Mouse (Mus musculus): Measurements from ENCODE around the gene Aspm. TPM values are rescaled to one million over a fixed set of nuclear protein-coding genes. Genes with fewer than 3 reads are reported as not detected.
"Not testable (repeated sequence)": the region's sequence is repeated elsewhere in the genome, so short reads cannot be mapped to it uniquely, and the experiment has no call there.

Aspm gene
- 17.6 and 18.5 TPM in 2 replicates for polyA plus RNA-seq (2015; fragmentation: Nextera tagmentation; extraction: Ambion mirVana)

DNA sequence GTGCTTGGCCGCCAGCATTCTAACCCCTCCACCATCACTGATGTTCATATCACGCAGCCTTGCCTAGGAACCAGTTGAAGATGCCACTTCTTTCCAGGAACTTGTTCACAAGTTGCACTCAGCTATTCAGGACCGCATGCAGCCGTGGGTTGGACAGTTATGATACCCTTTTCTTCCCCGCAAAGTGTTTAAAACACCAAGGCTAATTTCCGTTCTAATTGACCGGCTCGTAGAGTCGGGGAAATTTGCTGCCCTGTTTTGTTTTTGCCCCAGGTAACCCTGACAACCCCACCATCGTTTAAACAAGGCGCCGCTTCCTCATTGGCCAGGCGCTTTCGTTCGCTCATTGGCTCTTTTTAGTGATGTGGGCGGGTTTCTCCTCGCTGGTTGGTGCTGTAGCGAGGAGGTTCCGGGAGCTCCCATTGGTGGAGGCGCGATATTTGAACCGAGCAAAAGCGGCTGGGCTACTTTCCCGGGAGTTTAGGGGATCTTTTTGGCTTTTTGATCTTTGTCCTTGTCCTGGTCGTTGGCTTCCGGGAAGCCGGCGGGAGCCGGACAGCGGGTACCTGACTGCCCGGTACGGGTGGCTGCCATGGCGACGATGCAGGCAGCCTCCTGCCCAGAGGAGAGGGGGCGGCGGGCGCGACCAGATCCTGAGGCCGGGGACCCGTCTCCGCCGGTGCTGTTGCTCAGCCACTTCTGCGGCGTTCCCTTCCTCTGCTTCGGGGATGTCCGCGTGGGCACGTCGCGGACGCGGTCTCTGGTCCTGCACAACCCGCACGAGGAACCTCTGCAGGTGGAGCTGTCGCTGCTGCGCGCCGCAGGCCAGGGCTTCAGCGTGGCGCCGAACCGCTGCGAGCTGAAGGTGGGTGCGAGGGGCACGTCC, at the start of gene Aspm:
TSS of gene Aspm (plus strand) at position 433 of the 886 bp plus-strand sequence.
- H3K9me3 ChIP-seq: no peaks in the 10 kb centered on the region
- peak within 1 kb of the TSS; percentile 94 for H3K4me2 ChIP-seq
- H3K4me3 ChIP-seq: peak within 1 kb of the TSS; percentile 87
- H3K27ac ChIP-seq: peak within 1 kb of the TSS; percentile 23
- H3K27me3 ChIP-seq: no peaks in the 10 kb centered on the region
- peak within 1 kb of the TSS; percentile 80 for H3K9ac ChIP-seq
- peak; percentile 97 for ATAC-seq (ENCODE audit: insufficient number of reproducible peaks, insufficient read depth, low FRiP score, low TSS enrichment, low read depth)
- peaks cover 11% of the 10 kb centered on the region; the same call in 1 of the 2 replicates for H3K36me3 ChIP-seq
- under 1% methylated on average over 65 of the region's 65 CpGs for WGBS
- peaks cover 17% of the 10 kb centered on the region for H3K4me1 ChIP-seq

GRCm38 (mm10) chr1:139405766-139406165, 48.8 kb upstream of the Aspm start:
- ATAC-seq (ENCODE audit: insufficient number of reproducible peaks, insufficient read depth, low FRiP score, low TSS enrichment, low read depth): no peak
- Histone ChIP-seq H3K27me3 (no peaks in the 10 kb centered on the region), H3K4me2 (no peak overlapping the region), H3K36me3 (no peaks in the 10 kb centered on the region), H3K9ac (no peak overlapping the region), H3K4me1 (no peaks in the 10 kb centered on the region), H3K9me3 (no peaks in the 10 kb centered on the region), H3K4me3 (no peak overlapping the region), H3K27ac (no peak overlapping the region)

DNA sequence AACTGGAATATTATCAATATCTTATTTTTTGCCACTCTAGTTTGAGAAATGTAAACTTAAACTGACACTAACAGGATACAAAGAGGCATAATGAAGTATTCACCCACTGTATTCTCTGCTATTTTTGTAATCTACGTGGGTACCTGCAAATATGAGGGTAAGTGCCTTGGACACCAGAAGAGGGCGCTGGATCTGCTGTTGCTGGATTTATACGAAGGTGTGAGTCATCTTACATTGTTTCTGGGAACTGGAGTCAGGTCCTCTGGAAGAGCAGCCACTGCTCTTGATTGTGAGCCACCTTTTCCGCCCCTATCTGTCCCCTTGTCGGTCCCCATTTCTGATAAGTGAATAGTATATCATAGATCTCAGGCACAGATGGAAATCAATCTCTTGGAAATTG, 46.9 kb upstream of the Aspm start:
- no peaks in the 10 kb centered on the region for H3K4me1 ChIP-seq
- H3K27me3 ChIP-seq: no peaks in the 10 kb centered on the region
- ATAC-seq (ENCODE audit: insufficient number of reproducible peaks, insufficient read depth, low FRiP score, low TSS enrichment, low read depth): no peak
- H3K36me3 ChIP-seq: no peaks in the 10 kb centered on the region
- WGBS: 59% methylated on average over 5 of the region's 5 CpGs
- H3K9me3 ChIP-seq: no peaks in the 10 kb centered on the region
- H3K27ac ChIP-seq: no peak overlapping the region
- no peak overlapping the region for H3K9ac ChIP-seq
- no peak overlapping the region for H3K4me3 ChIP-seq
- H3K4me2 ChIP-seq: no peak overlapping the region

- not testable (repeated sequence) for H3K4me3 ChIP-seq; H3K9me3 ChIP-seq; H3K4me2 ChIP-seq; H3K9ac ChIP-seq; H3K36me3 ChIP-seq; H3K27ac ChIP-seq; ATAC-seq (ENCODE audit: insufficient number of reproducible peaks, insufficient read depth, low FRiP score, low TSS enrichment, low read depth); H3K27me3 ChIP-seq; H3K4me1 ChIP-seq
- 78% methylated on average over 2 of the region's 2 CpGs for WGBS
Measured at GRCm38 (mm10) chr1:139412365-139412764, 42.2 kb upstream of the Aspm start.

DNA sequence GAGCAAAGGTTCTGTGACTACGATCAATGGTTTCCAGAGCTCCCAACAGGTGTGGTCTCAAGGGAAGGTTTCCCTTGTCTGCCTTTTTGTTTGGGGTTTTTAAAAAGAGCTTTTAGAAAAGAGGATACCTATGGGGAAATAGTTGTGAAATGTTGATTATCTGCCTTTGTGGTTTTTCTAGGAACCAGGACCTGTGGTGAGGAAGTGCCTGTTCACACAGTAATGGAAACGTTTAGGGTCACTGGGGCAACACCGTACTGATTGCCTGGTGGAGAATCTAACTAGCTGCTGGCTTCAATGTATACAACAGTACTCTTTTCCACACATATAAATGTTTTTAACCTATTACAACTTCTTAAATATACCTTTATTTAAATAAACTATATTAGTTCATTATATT, 41.1 kb upstream of the Aspm start:
- H3K36me3 ChIP-seq: no peaks in the 10 kb centered on the region
- no peak overlapping the region for H3K27ac ChIP-seq
- H3K9ac ChIP-seq: no peak overlapping the region
- H3K9me3 ChIP-seq: no peaks in the 10 kb centered on the region
- 80% methylated on average over 3 of the region's 3 CpGs for WGBS
- H3K27me3 ChIP-seq: no peaks in the 10 kb centered on the region
- no peak for ATAC-seq (ENCODE audit: insufficient number of reproducible peaks, insufficient read depth, low FRiP score, low TSS enrichment, low read depth)
- no peak overlapping the region for H3K4me3 ChIP-seq
- no peaks in the 10 kb centered on the region for H3K4me1 ChIP-seq
- H3K4me2 ChIP-seq: no peak overlapping the region

DNA sequence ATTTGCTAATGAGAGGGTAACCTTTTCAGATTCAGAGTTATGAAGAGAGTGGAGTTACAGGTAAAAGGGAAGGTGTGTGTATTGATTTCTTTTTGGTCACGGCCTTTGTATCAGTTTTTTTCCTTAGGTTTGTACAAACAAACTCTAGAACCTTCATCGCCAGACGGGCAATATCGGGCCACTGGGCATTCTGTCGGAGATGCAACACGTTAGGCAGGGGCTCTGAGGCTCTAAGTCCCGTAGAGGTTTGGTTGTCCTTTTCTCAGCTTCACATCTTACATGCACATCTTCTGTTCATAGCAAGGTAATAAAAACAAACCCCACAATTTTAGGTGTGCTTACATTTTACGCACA, 33.1 kb upstream of the Aspm start:
- no peaks in the 10 kb centered on the region for H3K36me3 ChIP-seq
- no peaks in the 10 kb centered on the region for H3K27me3 ChIP-seq
- ATAC-seq (ENCODE audit: insufficient number of reproducible peaks, insufficient read depth, low FRiP score, low TSS enrichment, low read depth): no peak
- peak overlapping the region; percentile 90; the same call in 1 of the 2 replicates for H3K27ac ChIP-seq
- 6% methylated on average over 8 of the region's 8 CpGs for WGBS
- no peaks in the 10 kb centered on the region for H3K9me3 ChIP-seq
- peak overlapping the region; percentile 71 for H3K4me2 ChIP-seq
- peak overlapping the region; percentile 86 for H3K4me3 ChIP-seq
- peak overlapping the region; percentile 95 for H3K9ac ChIP-seq
- peaks cover 27% of the 10 kb centered on the region for H3K4me1 ChIP-seq

GRCm38 (mm10) chr1:139421875-139422791, 32.4 kb upstream of the Aspm start, which contains the start of gene Zbtb41:
Gene Zbtb41 (plus strand): TSS chr1:139422288.
- Histone ChIP-seq H3K9ac (peak within 1 kb of the TSS; percentile 95), H3K36me3 (peaks cover 3% of the 10 kb centered on the region), H3K4me3 (peak within 1 kb of the TSS; percentile 86), H3K27ac (peak within 1 kb of the TSS; percentile 90), H3K27me3 (no peaks in the 10 kb centered on the region), H3K4me2 (peak within 1 kb of the TSS; percentile 71), H3K9me3 (no peaks in the 10 kb centered on the region), H3K4me1 (peaks cover 30% of the 10 kb centered on the region)
- under 1% methylated on average over 83 of the region's 88 CpGs for WGBS
- ATAC-seq (ENCODE audit: insufficient number of reproducible peaks, insufficient read depth, low FRiP score, low TSS enrichment, low read depth): peak; percentile 95

DNA sequence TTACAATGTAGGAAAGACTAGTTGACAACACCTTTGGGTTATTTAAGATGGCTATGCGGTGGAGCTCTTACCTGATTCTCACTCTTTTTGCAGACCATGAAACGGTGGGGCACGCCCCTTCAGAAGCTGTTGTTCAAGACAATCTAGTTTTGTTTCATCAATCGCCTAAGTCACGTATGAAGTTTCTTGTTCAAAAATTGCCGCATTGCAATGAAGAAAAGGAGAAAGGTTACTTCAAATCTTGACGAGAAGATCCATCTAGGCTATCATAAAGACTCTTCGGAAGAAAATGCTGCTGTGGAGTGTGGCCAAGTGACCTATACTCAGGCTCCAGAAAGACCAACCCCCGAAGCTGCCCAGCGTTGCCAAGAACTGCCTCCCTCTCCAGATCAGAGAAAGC, 31.6 kb upstream of the Aspm start:
- WGBS: 20% methylated on average over 10 of the region's 10 CpGs
- no peaks in the 10 kb centered on the region for H3K9me3 ChIP-seq
- peaks cover 31% of the 10 kb centered on the region for H3K4me1 ChIP-seq
- H3K4me2 ChIP-seq: peak overlapping the region; percentile 71
- H3K4me3 ChIP-seq: peak overlapping the region; percentile 86
- H3K27me3 ChIP-seq: no peaks in the 10 kb centered on the region
- peak overlapping the region; percentile 90; the same call in 1 of the 2 replicates for H3K27ac ChIP-seq
- ATAC-seq (ENCODE audit: insufficient number of reproducible peaks, insufficient read depth, low FRiP score, low TSS enrichment, low read depth): no peak
- peak overlapping the region; percentile 95 for H3K9ac ChIP-seq
- H3K36me3 ChIP-seq: peaks cover 4% of the 10 kb centered on the region

DNA sequence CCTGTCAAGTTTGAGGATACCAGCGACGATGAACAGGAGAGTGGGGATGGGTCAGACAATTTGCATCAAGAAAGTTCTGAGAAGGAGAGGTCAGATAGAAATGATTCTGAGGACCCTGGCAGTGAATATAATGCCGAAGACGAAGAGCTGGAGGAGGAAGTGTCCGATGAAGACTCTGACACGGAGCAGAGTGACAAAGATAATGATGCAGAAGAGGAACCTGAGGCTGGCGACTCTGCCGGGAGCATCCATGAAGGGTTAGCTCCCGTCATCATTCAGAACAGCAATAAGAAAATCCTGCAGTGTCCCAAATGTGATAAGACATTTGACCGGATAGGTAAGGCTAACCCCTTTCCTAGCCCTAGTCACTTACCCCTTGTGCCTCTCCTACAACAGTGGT, 30.6 kb upstream of the Aspm start:
- Histone ChIP-seq H3K4me3 (peak overlapping the region; percentile 86), H3K36me3 (peaks cover 5% of the 10 kb centered on the region), H3K9me3 (no peaks in the 10 kb centered on the region), H3K4me2 (peak overlapping the region; percentile 71), H3K4me1 (peaks cover 31% of the 10 kb centered on the region), H3K9ac (peak overlapping the region; percentile 95), H3K27ac (no peak overlapping the region), H3K27me3 (no peaks in the 10 kb centered on the region)
- 63% methylated on average over 10 of the region's 10 CpGs for WGBS
- no peak for ATAC-seq (ENCODE audit: insufficient number of reproducible peaks, insufficient read depth, low FRiP score, low TSS enrichment, low read depth)

DNA sequence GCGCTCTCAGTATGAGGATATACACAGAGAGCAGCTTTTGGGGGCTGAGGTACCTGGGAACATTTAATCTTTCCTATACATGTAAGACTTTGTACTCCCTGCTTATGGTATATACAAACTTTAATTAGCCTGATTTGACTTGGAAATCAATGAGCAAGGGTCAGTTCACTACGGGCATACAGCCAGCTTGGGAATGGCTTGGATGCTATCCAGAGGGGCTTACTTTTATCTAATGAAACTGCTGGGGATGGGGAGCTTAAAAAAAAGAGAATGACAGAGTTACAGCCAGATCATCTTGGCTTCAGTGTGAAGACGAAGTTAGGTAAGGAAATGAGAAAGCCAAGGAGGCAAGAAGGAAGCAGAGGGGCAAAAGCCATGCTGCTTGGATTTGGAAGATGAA, 29.6 kb upstream of the Aspm start:
- H3K4me3 ChIP-seq: peak overlapping the region; percentile 31
- no peaks in the 10 kb centered on the region for H3K9me3 ChIP-seq
- no peaks in the 10 kb centered on the region for H3K27me3 ChIP-seq
- no peak overlapping the region for H3K27ac ChIP-seq
- H3K36me3 ChIP-seq: peaks cover 14% of the 10 kb centered on the region
- no peak for ATAC-seq (ENCODE audit: insufficient number of reproducible peaks, insufficient read depth, low FRiP score, low TSS enrichment, low read depth)
- H3K9ac ChIP-seq: peak overlapping the region; percentile 58; the same call in 1 of the 2 replicates
- peaks cover 31% of the 10 kb centered on the region for H3K4me1 ChIP-seq
- peak overlapping the region; percentile 61 for H3K4me2 ChIP-seq
- 50% methylated on average over 3 of the region's 3 CpGs for WGBS

DNA sequence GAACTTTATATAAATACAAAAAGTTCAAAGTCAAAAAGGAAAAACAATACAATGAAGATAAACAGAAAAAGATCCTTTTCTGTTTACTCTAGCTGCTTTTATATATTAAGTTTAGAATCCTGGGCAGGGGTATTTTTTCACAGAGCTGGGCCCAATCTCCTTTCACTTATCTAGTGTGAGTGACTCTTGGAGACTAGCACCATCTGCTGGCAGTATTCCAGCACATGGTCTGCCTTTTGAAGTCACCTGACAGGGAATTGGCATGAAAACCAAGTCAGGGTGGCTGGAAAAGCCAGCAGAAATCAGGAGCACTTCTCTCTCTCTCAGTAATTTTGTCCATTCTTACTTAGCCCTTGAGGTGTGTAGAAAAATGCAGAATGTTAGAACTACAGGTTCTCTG, 16.2 kb upstream of the Aspm start:
- Histone ChIP-seq H3K9ac (no peak overlapping the region), H3K4me1 (no peaks in the 10 kb centered on the region), H3K36me3 (peaks cover 56% of the 10 kb centered on the region), H3K4me2 (no peak overlapping the region), H3K27ac (no peak overlapping the region), H3K4me3 (no peak overlapping the region), H3K9me3 (no peaks in the 10 kb centered on the region), H3K27me3 (no peaks in the 10 kb centered on the region)
- ATAC-seq (ENCODE audit: insufficient number of reproducible peaks, insufficient read depth, low FRiP score, low TSS enrichment, low read depth): no peak

Measured in embryonic facial prominence, embryonic 13.5 days (tissue).